Mouse (Mus musculus) layer of hippocampus, postnatal 14 days (tissue): ENCODE measurements at regions not wholly inside any gene's neighbourhood (a gene's known extent, or its start where the extent isn't known, plus 50 kb on each side); places are given as distances from the start of the nearest gene placed in this dataset.
A peak's percentile ranks its signal among the peaks of the same experiment; 100 is the strongest.
"Not testable (repeated sequence)": the region's sequence is repeated elsewhere in the genome, so short reads cannot be mapped to it uniquely, and the experiment has no call there.

Experiments
- DNase-seq, 2 experiments: peaks; one replicate each; pipeline ENCODE4 v3.0.0; 2021 to 2022; ENCODE audit warnings: low spot score in 2 of 2, mixed read lengths in 1 of 2

DNA sequence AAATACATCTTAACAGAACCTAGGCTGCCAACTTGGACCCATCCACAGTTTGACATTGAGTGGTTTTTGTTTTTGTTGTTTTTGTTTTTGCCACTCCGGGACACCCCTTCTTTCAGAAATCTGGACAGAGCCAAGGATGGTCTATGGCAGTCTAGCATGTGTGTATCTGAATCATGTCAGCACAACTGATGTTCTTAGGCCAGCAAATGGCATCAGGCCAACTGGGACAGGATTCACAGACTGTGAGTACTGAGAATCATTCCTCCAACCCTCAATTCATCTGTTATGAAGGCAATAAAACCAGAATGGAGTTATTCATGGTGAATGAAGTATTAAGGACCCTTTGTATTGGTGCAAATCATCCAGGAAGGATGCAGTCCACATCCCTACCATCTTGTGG, 1372.5 kb upstream of the Rag2 start:
- DNase-seq: peak; percentile 11 to 28

GRCm38 (mm10) chr2:100259136-100259853, 1365.2 kb upstream of the Rag2 start:
- DNase-seq: no peak

DNA sequence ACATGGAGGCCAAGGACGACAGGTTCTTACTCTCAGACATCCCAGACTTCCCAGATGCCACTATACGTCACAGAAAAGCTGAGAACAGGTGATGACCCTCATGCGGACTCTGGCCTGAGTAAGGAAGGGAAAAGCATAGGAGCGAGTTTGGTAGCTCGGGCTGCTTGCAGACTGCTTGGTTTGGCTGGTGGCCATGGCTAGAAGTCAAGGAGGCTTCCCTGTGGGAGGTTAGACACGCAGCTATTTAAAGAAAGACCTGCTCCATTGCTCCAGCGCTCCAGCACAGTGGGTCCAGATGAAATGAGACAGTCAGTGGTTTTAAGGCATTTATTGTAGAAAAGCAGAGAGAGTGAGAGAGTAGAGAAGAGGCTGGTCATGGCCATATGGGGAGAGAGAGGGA, 1318.0 kb upstream of the Rag2 start:
- no peak for DNase-seq

- peak; percentile 13 to 22 for DNase-seq
These were observed 1311.7 kb upstream of the Rag2 start for GRCm38 (mm10) chr2:100312750-100313275.

DNA sequence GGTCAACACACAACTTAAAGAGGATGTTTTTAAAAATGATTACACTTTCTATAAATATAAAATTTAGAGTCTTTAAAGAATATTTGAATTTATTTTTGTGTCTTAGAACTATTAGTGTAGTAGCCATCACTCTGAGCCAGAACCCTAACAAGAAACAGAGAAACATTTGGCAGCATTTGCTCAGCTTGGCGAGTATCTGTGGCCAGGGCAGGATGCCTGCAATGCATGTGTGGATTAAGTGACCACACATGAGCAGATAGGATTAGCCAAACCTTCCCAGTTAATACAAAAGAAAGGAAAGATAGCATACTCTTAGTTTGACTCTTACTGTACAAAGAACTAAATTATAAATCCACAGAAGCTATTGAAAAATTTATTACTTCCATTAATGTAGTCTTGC, 1304.1 kb upstream of the Rag2 start:
- no peak for DNase-seq

- DNase-seq: no peak
These were observed 1283.8 kb upstream of the Rag2 start for GRCm38 (mm10) chr2:100340713-100341112.

- DNase-seq: no peak
These were observed 1279.5 kb upstream of the Rag2 start for GRCm38 (mm10) chr2:100344921-100345425.

GRCm38 (mm10) chr2:100365616-100366015, 1258.9 kb upstream of the Rag2 start:
- DNase-seq: not testable (repeated sequence)

DNA sequence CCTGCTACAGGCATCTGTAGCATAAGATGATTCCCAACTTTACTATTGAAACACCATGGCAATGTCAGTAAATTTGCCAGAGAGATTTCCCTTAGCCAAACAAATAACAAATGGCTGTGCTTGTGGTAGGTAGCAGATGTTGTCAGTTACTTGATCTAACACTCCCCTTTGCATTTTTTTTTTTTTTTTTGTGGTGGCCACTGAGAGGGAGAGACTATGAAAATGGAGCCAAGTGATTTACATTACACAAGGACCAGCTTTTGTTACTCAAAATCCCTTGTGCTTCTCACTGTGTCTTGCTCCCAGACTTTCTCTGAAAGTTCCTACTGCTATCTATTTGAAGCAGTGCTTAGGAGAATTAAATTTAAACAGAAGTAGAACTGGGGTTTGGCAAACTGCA, 1224.7 kb upstream of the Rag2 start:
- no peak for DNase-seq

DNA sequence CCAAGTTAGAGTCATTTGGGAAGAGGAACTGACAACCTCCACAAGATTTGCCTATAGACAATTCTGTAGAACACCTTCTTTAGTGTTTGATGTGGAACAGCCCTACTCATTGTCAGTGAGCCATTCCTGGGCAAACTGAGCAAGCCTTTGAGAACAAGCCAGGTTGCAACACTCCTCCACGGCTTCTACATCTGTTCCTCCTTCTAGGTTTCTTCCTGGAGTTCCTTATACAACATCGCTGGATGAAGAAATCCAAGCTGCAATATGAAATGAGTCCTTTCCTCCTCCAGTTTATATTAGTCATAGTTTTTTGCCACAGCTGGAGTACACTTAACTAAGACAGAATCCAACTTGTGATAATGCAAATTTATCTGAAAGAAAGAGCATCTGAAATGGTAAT, 1197.9 kb upstream of the Rag2 start:
- no peak for DNase-seq

DNA sequence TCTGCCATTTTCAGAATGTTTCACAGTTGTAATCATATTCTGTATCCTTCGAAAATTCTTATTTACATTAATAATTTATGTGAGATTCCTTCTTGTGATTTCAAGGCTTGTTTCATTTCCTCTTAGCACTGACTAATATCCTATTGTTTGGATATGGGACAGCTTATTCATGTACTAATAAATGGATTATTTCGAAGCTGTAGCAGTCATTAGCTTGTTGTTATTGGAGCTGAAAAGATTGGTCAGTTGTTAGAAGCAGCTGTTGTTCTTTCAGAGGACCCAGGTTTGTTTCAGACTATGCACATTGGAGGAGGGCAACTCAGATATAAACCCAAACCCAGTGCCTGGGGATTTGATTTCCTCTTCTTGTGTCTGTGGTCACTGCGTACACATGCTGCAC, 1189.5 kb upstream of the Rag2 start:
- no peak for DNase-seq

- no peak for DNase-seq
These were observed 1178.7 kb upstream of the Rag2 start for GRCm38 (mm10) chr2:100445868-100446267.

- DNase-seq: no peak
These were observed 1178.2 kb upstream of the Rag2 start for GRCm38 (mm10) chr2:100446332-100446731.

DNA sequence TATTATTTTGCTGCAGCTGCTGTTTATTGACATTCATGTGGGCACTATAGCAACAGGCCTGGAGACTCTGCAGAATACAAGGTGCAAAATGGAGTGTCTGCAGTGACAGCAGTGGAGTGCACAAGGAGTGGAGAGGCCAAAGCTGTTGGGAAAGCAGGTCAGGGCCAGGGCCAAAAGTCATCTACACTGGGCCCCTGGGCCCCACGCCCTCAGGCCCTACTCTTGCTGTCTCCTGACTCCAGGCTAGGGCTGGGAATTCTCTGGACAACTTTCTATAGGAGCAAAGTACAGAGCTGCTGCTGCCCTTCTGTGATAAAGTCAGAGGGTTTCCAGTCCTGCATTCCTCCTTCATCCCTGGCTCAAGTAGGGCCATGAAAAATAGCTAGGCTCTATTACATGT, 1164.9 kb upstream of the Rag2 start:
- DNase-seq: not testable (repeated sequence)

- DNase-seq: not testable (repeated sequence)
These were observed 1138.3 kb upstream of the Rag2 start for GRCm38 (mm10) chr2:100486229-100486628.

GRCm38 (mm10) chr2:100505114-100505513, 1119.4 kb upstream of the Rag2 start:
- DNase-seq: not testable (repeated sequence)
